Mouse (Mus musculus): ENCODE results near the gene Supt5.

GRCm38 (mm10) chr7:28309737-28310136 is 28.8 kb downstream of the Supt5 start:
- TF ChIP-seq GATA1 (IDR thresholded peaks at IDR 0.05; ENCODE audit: borderline replicate concordance, low read length) (no peak), FLI1 (IDR thresholded peaks at IDR 0.05; ENCODE audit: low read length) (no peak)

All from megakaryocyte, embryonic 14.5 days (primary cell).